Mouse (Mus musculus): ENCODE measurements at regions not wholly inside any gene's neighbourhood (a gene's known extent, or its start where the extent isn't known, plus 50 kb on each side); places are given as distances from the start of the nearest gene placed in this dataset.
"Not testable (repeated sequence)": the region's sequence is repeated elsewhere in the genome, so short reads cannot be mapped to it uniquely, and the experiment has no call there.

- no peaks in the 10 kb centered on the region for H3K36me3 ChIP-seq (replicated peaks)
- no peaks in the 10 kb centered on the region for H3K27me3 ChIP-seq
- no peaks in the 10 kb centered on the region for H3K9me3 ChIP-seq (replicated peaks)
- ATAC-seq (ENCODE audit: insufficient read depth) = no peak
- H3K4me1 ChIP-seq (replicated peaks) = no peaks in the 10 kb centered on the region
- no peak overlapping the region for H3K4me3 ChIP-seq (replicated peaks)
- H3K9ac ChIP-seq = no peak overlapping the region
- no peak overlapping the region for H3K27ac ChIP-seq (replicated peaks)
- no peak overlapping the region for H3K4me2 ChIP-seq
Observed at GRCm38 (mm10) chr11:14136142-14136541, 462.9 kb upstream of the Pom121l12 start.

GRCm38 (mm10) chr11:14142376-14142775 is 456.7 kb upstream of the Pom121l12 start:
- H3K27me3 ChIP-seq; H3K27ac ChIP-seq (replicated peaks); ATAC-seq (ENCODE audit: insufficient read depth); H3K4me3 ChIP-seq (replicated peaks); H3K36me3 ChIP-seq (replicated peaks); H3K4me1 ChIP-seq (replicated peaks); H3K9me3 ChIP-seq (replicated peaks); H3K9ac ChIP-seq; H3K4me2 ChIP-seq: not testable (repeated sequence)
- 22% methylated on average over 3 of the region's 3 CpGs for WGBS (ENCODE audit: insufficient replicate concordance)

- no peak overlapping the region for H3K4me3 ChIP-seq (replicated peaks)
- no peak overlapping the region for H3K9ac ChIP-seq
- H3K9me3 ChIP-seq (replicated peaks) = no peaks in the 10 kb centered on the region
- no peaks in the 10 kb centered on the region for H3K4me1 ChIP-seq (replicated peaks)
- no peak overlapping the region for H3K27ac ChIP-seq (replicated peaks)
- H3K27me3 ChIP-seq = no peaks in the 10 kb centered on the region
- H3K4me2 ChIP-seq = no peak overlapping the region
- H3K36me3 ChIP-seq (replicated peaks) = no peaks in the 10 kb centered on the region
- no peak for ATAC-seq (ENCODE audit: insufficient read depth)
- WGBS (ENCODE audit: insufficient replicate concordance) = 41% methylated on average over 4 of the region's 4 CpGs
Observed at GRCm38 (mm10) chr11:14147639-14148038, 451.4 kb upstream of the Pom121l12 start.

- Histone ChIP-seq H3K4me1 (replicated peaks) (no peaks in the 10 kb centered on the region), H3K4me2 (no peak overlapping the region), H3K27me3 (no peaks in the 10 kb centered on the region), H3K27ac (replicated peaks) (no peak overlapping the region), H3K9ac (no peak overlapping the region), H3K9me3 (replicated peaks) (no peaks in the 10 kb centered on the region), H3K36me3 (replicated peaks) (no peaks in the 10 kb centered on the region), H3K4me3 (replicated peaks) (no peak overlapping the region)
- WGBS (ENCODE audit: insufficient replicate concordance) = 53% methylated on average over 3 of the region's 3 CpGs
- no peak for ATAC-seq (ENCODE audit: insufficient read depth)
Observed at GRCm38 (mm10) chr11:14159366-14159765, 439.7 kb upstream of the Pom121l12 start.

GRCm38 (mm10) chr11:14169478-14169877 is 429.6 kb upstream of the Pom121l12 start:
- Histone ChIP-seq H3K9me3 (replicated peaks) (no peaks in the 10 kb centered on the region), H3K36me3 (replicated peaks) (no peaks in the 10 kb centered on the region), H3K27me3 (no peaks in the 10 kb centered on the region), H3K9ac (no peak overlapping the region), H3K4me3 (replicated peaks) (no peak overlapping the region), H3K27ac (replicated peaks) (no peak overlapping the region), H3K4me1 (replicated peaks) (no peaks in the 10 kb centered on the region), H3K4me2 (no peak overlapping the region)
- no peak for ATAC-seq (ENCODE audit: insufficient read depth)
- 53% methylated on average over 6 of the region's 6 CpGs for WGBS (ENCODE audit: insufficient replicate concordance)

DNA sequence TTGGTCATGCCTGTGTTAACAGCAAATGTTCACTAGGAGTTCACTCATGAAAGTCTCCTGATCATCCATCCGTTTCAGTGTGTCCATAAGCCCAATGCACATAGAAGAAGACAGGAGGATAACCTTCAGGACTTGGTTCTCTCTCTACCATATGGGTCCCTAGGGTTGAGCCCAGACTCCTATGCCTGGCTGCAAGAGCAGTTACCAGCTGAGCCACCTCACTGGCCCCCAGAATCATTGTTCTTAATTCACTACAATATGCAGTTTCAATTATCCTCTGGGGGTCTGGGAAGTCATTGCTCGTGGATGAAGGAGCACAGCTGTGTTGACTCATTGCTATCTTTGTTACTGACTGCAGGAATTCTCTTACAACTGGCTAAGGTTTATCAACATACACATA is 424.5 kb upstream of the Pom121l12 start:
- Histone ChIP-seq H3K4me3 (replicated peaks) (no peak overlapping the region), H3K9me3 (replicated peaks) (no peaks in the 10 kb centered on the region), H3K27me3 (no peaks in the 10 kb centered on the region), H3K4me2 (no peak overlapping the region), H3K9ac (no peak overlapping the region), H3K27ac (replicated peaks) (no peak overlapping the region), H3K4me1 (replicated peaks) (no peaks in the 10 kb centered on the region), H3K36me3 (replicated peaks) (no peaks in the 10 kb centered on the region)
- WGBS (ENCODE audit: insufficient replicate concordance) = 38% methylated on average over 2 of the region's 2 CpGs
- no peak for ATAC-seq (ENCODE audit: insufficient read depth)

DNA sequence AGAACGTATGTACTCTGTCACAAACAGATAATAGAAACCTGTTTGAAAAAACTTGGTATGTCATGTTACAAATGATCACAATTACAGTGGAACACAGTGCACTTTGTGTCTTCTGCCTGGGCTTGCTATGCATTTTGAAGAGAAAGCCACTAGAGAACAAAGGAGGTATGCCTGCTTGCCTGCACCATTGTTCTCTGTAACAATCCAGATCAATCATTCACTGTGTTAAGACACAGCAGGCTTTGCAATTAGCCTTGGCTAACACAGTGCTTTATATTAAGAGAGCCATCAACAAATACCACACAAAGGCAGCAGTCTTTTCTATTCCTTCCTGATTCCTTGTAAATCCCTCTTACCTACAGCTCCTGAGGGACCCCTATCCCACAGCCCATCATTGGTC is 417.1 kb upstream of the Pom121l12 start:
- H3K4me3 ChIP-seq (replicated peaks) = no peak overlapping the region
- H3K9ac ChIP-seq = no peak overlapping the region
- H3K27me3 ChIP-seq = no peaks in the 10 kb centered on the region
- no peaks in the 10 kb centered on the region for H3K9me3 ChIP-seq (replicated peaks)
- H3K36me3 ChIP-seq (replicated peaks) = no peaks in the 10 kb centered on the region
- WGBS (ENCODE audit: insufficient replicate concordance) = 59% methylated on average over 1 of the region's 1 CpGs
- H3K27ac ChIP-seq (replicated peaks) = no peak overlapping the region
- H3K4me2 ChIP-seq = no peak overlapping the region
- no peaks in the 10 kb centered on the region for H3K4me1 ChIP-seq (replicated peaks)
- no peak for ATAC-seq (ENCODE audit: insufficient read depth)

GRCm38 (mm10) chr11:14182466-14182865 is 416.6 kb upstream of the Pom121l12 start:
- Histone ChIP-seq H3K9me3 (replicated peaks) (no peaks in the 10 kb centered on the region), H3K4me1 (replicated peaks) (no peaks in the 10 kb centered on the region)

GRCm38 (mm10) chr11:14183258-14183968 is 415.7 kb upstream of the Pom121l12 start:
- Histone ChIP-seq H3K9me3 (replicated peaks) (no peaks in the 10 kb centered on the region), H3K4me3 (replicated peaks) (no peak overlapping the region), H3K9ac (no peak overlapping the region), H3K4me2 (no peak overlapping the region), H3K36me3 (replicated peaks) (no peaks in the 10 kb centered on the region), H3K27ac (replicated peaks) (no peak overlapping the region), H3K4me1 (replicated peaks) (no peaks in the 10 kb centered on the region), H3K27me3 (no peaks in the 10 kb centered on the region)
- ATAC-seq (ENCODE audit: insufficient read depth) = peak; percentile 75
- WGBS (ENCODE audit: insufficient replicate concordance) = 50% methylated on average over 1 of the region's 1 CpGs

More at GRCm38 (mm10) chr11:14182466-14182865, 416.6 kb upstream of the Pom121l12 start:
- no peak overlapping the region for H3K9ac ChIP-seq
- 18% methylated on average over 3 of the region's 3 CpGs for WGBS (ENCODE audit: insufficient replicate concordance)
- ATAC-seq (ENCODE audit: insufficient read depth) = no peak
- no peak overlapping the region for H3K4me3 ChIP-seq (replicated peaks)
- H3K4me2 ChIP-seq = no peak overlapping the region
- H3K36me3 ChIP-seq (replicated peaks) = no peaks in the 10 kb centered on the region
- no peaks in the 10 kb centered on the region for H3K27me3 ChIP-seq
- no peak overlapping the region for H3K27ac ChIP-seq (replicated peaks)

GRCm38 (mm10) chr11:14195081-14195480 is 404.0 kb upstream of the Pom121l12 start:
- Histone ChIP-seq H3K27ac (replicated peaks) (no peak overlapping the region), H3K36me3 (replicated peaks) (no peaks in the 10 kb centered on the region), H3K4me1 (replicated peaks) (no peaks in the 10 kb centered on the region), H3K4me2 (no peak overlapping the region), H3K9ac (no peak overlapping the region), H3K27me3 (no peaks in the 10 kb centered on the region), H3K9me3 (replicated peaks) (no peaks in the 10 kb centered on the region), H3K4me3 (replicated peaks) (no peak overlapping the region)
- WGBS (ENCODE audit: insufficient replicate concordance) = 55% methylated on average over 2 of the region's 2 CpGs
- ATAC-seq (ENCODE audit: insufficient read depth) = no peak
